Mouse (Mus musculus): ENCODE results near the gene Camsap2. TPM values are rescaled to one million over a fixed set of nuclear protein-coding genes. Genes with fewer than 3 reads are reported as not detected.

The Camsap2 gene
- polyA plus RNA-seq, 1 experiment: 11.6 TPM

GRCm38 (mm10) chr1:136364711-136365110 lies 18.8 kb upstream of the Camsap2 start:
- Histone ChIP-seq H3K4me1 (ENCODE audit: control insufficient read depth, insufficient read depth, low read length) (peaks cover 2% of the 10 kb centered on the region), H3K4me3 (replicated peaks; ENCODE audit: extremely low read depth, low read depth, low read length) (no peak overlapping the region)
- 64% methylated on average over 19 of the region's 19 CpGs for WGBS
- DNase-seq: peak; percentile 67
- no peak for TF ChIP-seq CTCF (IDR thresholded peaks at IDR 0.05; ENCODE audit: insufficient read depth, low read length)
- no peak for TF ChIP-seq POLR2A (IDR thresholded peaks at IDR 0.05; ENCODE audit: borderline replicate concordance, extremely low read depth, low read depth, low read length)

- no peak for DNase-seq
- 80% methylated on average over 6 of the region's 6 CpGs for WGBS
- H3K4me1 ChIP-seq (ENCODE audit: control insufficient read depth, insufficient read depth, low read length): peaks cover 2% of the 10 kb centered on the region
- TF ChIP-seq POLR2A (IDR thresholded peaks at IDR 0.05; ENCODE audit: borderline replicate concordance, extremely low read depth, low read depth, low read length) (no peak), CTCF (IDR thresholded peaks at IDR 0.05; ENCODE audit: insufficient read depth, low read length) (no peak)
- H3K4me3 ChIP-seq (replicated peaks; ENCODE audit: extremely low read depth, low read depth, low read length): no peak overlapping the region
Observed at GRCm38 (mm10) chr1:136363035-136363434, 17.1 kb upstream of the Camsap2 start.

- DNase-seq: no peak
- H3K4me3 ChIP-seq (replicated peaks; ENCODE audit: extremely low read depth, low read depth, low read length): no peak overlapping the region
- TF ChIP-seq POLR2A (IDR thresholded peaks at IDR 0.05; ENCODE audit: borderline replicate concordance, extremely low read depth, low read depth, low read length) (no peak), CTCF (IDR thresholded peaks at IDR 0.05; ENCODE audit: insufficient read depth, low read length) (no peak)
- peaks cover 2% of the 10 kb centered on the region for H3K4me1 ChIP-seq (ENCODE audit: control insufficient read depth, insufficient read depth, low read length)
- 76% methylated on average over 8 of the region's 8 CpGs for WGBS
Observed at GRCm38 (mm10) chr1:136362567-136362966, 16.7 kb upstream of the Camsap2 start.

GRCm38 (mm10) chr1:136361373-136361772 lies 15.5 kb upstream of the Camsap2 start:
- 54% methylated on average over 2 of the region's 2 CpGs for WGBS
- no peak for DNase-seq
- Histone ChIP-seq H3K4me3 (replicated peaks; ENCODE audit: extremely low read depth, low read depth, low read length) (no peak overlapping the region), H3K4me1 (ENCODE audit: control insufficient read depth, insufficient read depth, low read length) (peaks cover 2% of the 10 kb centered on the region)
- TF ChIP-seq CTCF (IDR thresholded peaks at IDR 0.05; ENCODE audit: insufficient read depth, low read length) (no peak), POLR2A (IDR thresholded peaks at IDR 0.05; ENCODE audit: borderline replicate concordance, extremely low read depth, low read depth, low read length) (no peak)

GRCm38 (mm10) chr1:136360909-136361308 lies 15.0 kb upstream of the Camsap2 start:
- TF ChIP-seq POLR2A (IDR thresholded peaks at IDR 0.05; ENCODE audit: borderline replicate concordance, extremely low read depth, low read depth, low read length) (no peak), CTCF (IDR thresholded peaks at IDR 0.05; ENCODE audit: insufficient read depth, low read length) (no peak)
- 71% methylated on average over 6 of the region's 6 CpGs for WGBS
- H3K4me3 ChIP-seq (replicated peaks; ENCODE audit: extremely low read depth, low read depth, low read length): no peak overlapping the region
- peaks cover 2% of the 10 kb centered on the region for H3K4me1 ChIP-seq (ENCODE audit: control insufficient read depth, insufficient read depth, low read length)
- DNase-seq: no peak

GRCm38 (mm10) chr1:136358841-136359360 lies 13.0 kb upstream of the Camsap2 start:
- Histone ChIP-seq H3K4me3 (replicated peaks; ENCODE audit: extremely low read depth, low read depth, low read length) (no peak overlapping the region), H3K4me1 (ENCODE audit: control insufficient read depth, insufficient read depth, low read length) (peaks cover 2% of the 10 kb centered on the region)
- 86% methylated on average over 7 of the region's 7 CpGs for WGBS
- no peak for TF ChIP-seq CTCF (IDR thresholded peaks at IDR 0.05; ENCODE audit: insufficient read depth, low read length)
- no peak for TF ChIP-seq POLR2A (IDR thresholded peaks at IDR 0.05; ENCODE audit: borderline replicate concordance, extremely low read depth, low read depth, low read length)
- DNase-seq: no peak

GRCm38 (mm10) chr1:136355651-136356050 lies 9.7 kb upstream of the Camsap2 start:
- TF ChIP-seq POLR2A (IDR thresholded peaks at IDR 0.05; ENCODE audit: borderline replicate concordance, extremely low read depth, low read depth, low read length) (no peak), CTCF (IDR thresholded peaks at IDR 0.05; ENCODE audit: insufficient read depth, low read length) (no peak)
- no peak for DNase-seq
- 72% methylated on average over 4 of the region's 4 CpGs for WGBS
- Histone ChIP-seq H3K4me1 (ENCODE audit: control insufficient read depth, insufficient read depth, low read length) (no peaks in the 10 kb centered on the region), H3K4me3 (replicated peaks; ENCODE audit: extremely low read depth, low read depth, low read length) (no peak overlapping the region)

- H3K4me3 ChIP-seq (replicated peaks; ENCODE audit: extremely low read depth, low read depth, low read length): no peak overlapping the region
- WGBS: 48% methylated on average over 3 of the region's 3 CpGs
- TF ChIP-seq CTCF (IDR thresholded peaks at IDR 0.05; ENCODE audit: insufficient read depth, low read length) (no peak), POLR2A (IDR thresholded peaks at IDR 0.05; ENCODE audit: borderline replicate concordance, extremely low read depth, low read depth, low read length) (no peak)
- no peak for DNase-seq
- H3K4me1 ChIP-seq (ENCODE audit: control insufficient read depth, insufficient read depth, low read length): peaks cover 3% of the 10 kb centered on the region; the same call in 1 of the 2 replicates
Observed at GRCm38 (mm10) chr1:136350699-136351200, 4.8 kb upstream of the Camsap2 start.

GRCm38 (mm10) chr1:136348137-136348536 lies 2.2 kb upstream of the Camsap2 start:
- peaks cover 11% of the 10 kb centered on the region for H3K4me1 ChIP-seq (ENCODE audit: control insufficient read depth, insufficient read depth, low read length)
- TF ChIP-seq CTCF (IDR thresholded peaks at IDR 0.05; ENCODE audit: insufficient read depth, low read length) (no peak), POLR2A (IDR thresholded peaks at IDR 0.05; ENCODE audit: borderline replicate concordance, extremely low read depth, low read depth, low read length) (no peak)
- 84% methylated on average over 5 of the region's 5 CpGs for WGBS

GRCm38 (mm10) chr1:136347140-136347539 lies 1.2 kb upstream of the Camsap2 start:
- H3K4me3 ChIP-seq (replicated peaks; ENCODE audit: extremely low read depth, low read depth, low read length): no peak overlapping the region
- TF ChIP-seq POLR2A (IDR thresholded peaks at IDR 0.05; ENCODE audit: borderline replicate concordance, extremely low read depth, low read depth, low read length): no peak
- no peak for TF ChIP-seq CTCF (IDR thresholded peaks at IDR 0.05; ENCODE audit: insufficient read depth, low read length)
- WGBS: 66% methylated on average over 4 of the region's 4 CpGs

More at GRCm38 (mm10) chr1:136348137-136348536, 2.2 kb upstream of the Camsap2 start:
- no peak overlapping the region for H3K4me3 ChIP-seq (replicated peaks; ENCODE audit: extremely low read depth, low read depth, low read length)
- no peak for DNase-seq

More at GRCm38 (mm10) chr1:136347140-136347539, 1.2 kb upstream of the Camsap2 start:
- no peak for DNase-seq
- H3K4me1 ChIP-seq (ENCODE audit: control insufficient read depth, insufficient read depth, low read length): peaks cover 13% of the 10 kb centered on the region
